Mouse (Mus musculus) thymus, postnatal 10 days (tissue): Measurements from ENCODE around the gene Lrrc58.
A peak's percentile ranks its signal among the peaks of the same experiment; 100 is the strongest.

Experiments
- DNase-seq, 2 experiments: peaks; one replicate each; pipeline ENCODE4 v3.0.0; 2021; ENCODE audit warnings: low spot score in 2 of 2

Gene Lrrc58

GRCm38 (mm10) chr16:37869470-37870231, 1.5 kb downstream of the Lrrc58 start:
- no peak for DNase-seq

- DNase-seq, result no peak
These were observed 3.0 kb downstream of the Lrrc58 start for GRCm38 (mm10) chr16:37871112-37871715.

GRCm38 (mm10) chr16:37874501-37875235, 6.5 kb downstream of the Lrrc58 start:
- DNase-seq, result no peak

- no peak for DNase-seq
These were observed 9.2 kb downstream of the Lrrc58 start for GRCm38 (mm10) chr16:37877406-37877805.

- no peak for DNase-seq
These were observed 10.8 kb downstream of the Lrrc58 start for GRCm38 (mm10) chr16:37878951-37879505.

GRCm38 (mm10) chr16:37879750-37880419, 11.7 kb downstream of the Lrrc58 start:
- no peak for DNase-seq

- no peak for DNase-seq
These were observed 13.0 kb downstream of the Lrrc58 start for GRCm38 (mm10) chr16:37881168-37881567.

GRCm38 (mm10) chr16:37888986-37889385, 20.8 kb downstream of the Lrrc58 start:
- DNase-seq, result no peak

- DNase-seq, result no peak
These were observed 24.5 kb downstream of the Lrrc58 start for GRCm38 (mm10) chr16:37892667-37893066.

GRCm38 (mm10) chr16:37893381-37893780, 25.2 kb downstream of the Lrrc58 start:
- DNase-seq, result no peak

GRCm38 (mm10) chr16:37893942-37894341, 25.8 kb downstream of the Lrrc58 start:
- no peak for DNase-seq

- no peak for DNase-seq
These were observed 30.6 kb downstream of the Lrrc58 start for GRCm38 (mm10) chr16:37898790-37899189.

- no peak for DNase-seq
These were observed 31.2 kb downstream of the Lrrc58 start for GRCm38 (mm10) chr16:37899357-37899756.

- no peak for DNase-seq
These were observed 33.1 kb downstream of the Lrrc58 start for GRCm38 (mm10) chr16:37901318-37901717.

- no peak for DNase-seq
These were observed 38.3 kb downstream of the Lrrc58 start for GRCm38 (mm10) chr16:37906456-37906855.

- no peak for DNase-seq
These were observed 42.9 kb downstream of the Lrrc58 start for GRCm38 (mm10) chr16:37911086-37911485.

- peak; percentile 15 to 25 for DNase-seq
These were observed 48.1 kb downstream of the Lrrc58 start, which contains the start of gene Gpr156 for GRCm38 (mm10) chr16:37916138-37916817. Gene Gpr156, plus strand, starts transcription at chr16:37916496.

GRCm38 (mm10) chr16:37916818-37917201, 48.6 kb downstream of the Lrrc58 start:
- peak; percentile 60 for DNase-seq

- no peak for DNase-seq
These were observed 50.8 kb downstream of the Lrrc58 start for GRCm38 (mm10) chr16:37919000-37919399.

- DNase-seq, result no peak
These were observed 52.7 kb downstream of the Lrrc58 start for GRCm38 (mm10) chr16:37920842-37921409.

- no peak for DNase-seq
These were observed 57.9 kb downstream of the Lrrc58 start for GRCm38 (mm10) chr16:37926087-37926486.
